Mouse (Mus musculus) erythroblast, embryonic 14.5 days (primary cell): ENCODE measurements around the gene Rbm38.

Experiments
- GATA1 ChIP-seq: IDR thresholded peaks from 2 replicates; pipeline ENCODE4 v1.6.1; 2012; ENCODE audit warnings: low read length, inconsistent platforms, mixed read lengths
- TAL1 ChIP-seq: IDR thresholded peaks from 3 replicates; pipeline ENCODE4 v1.6.1; 2012; ENCODE audit warnings: low read length, inconsistent platforms, mixed read lengths

GRCm38 (mm10) chr2:173027824-173028495, 7.7 kb downstream of the Rbm38 start:
- TF ChIP-seq TAL1 (no peak), GATA1 (no peak; the same call in 1 of the 2 replicates)
